Mouse (Mus musculus) retina, postnatal 7 days (tissue): ENCODE measurements around the gene Gfod2.

Source experiments
- DNase-seq: peaks from one replicate; pipeline ENCODE4 v3.0.0-alpha.2; 2012; ENCODE audit warnings: low read depth, low spot score

Gfod2 gene

DNA sequence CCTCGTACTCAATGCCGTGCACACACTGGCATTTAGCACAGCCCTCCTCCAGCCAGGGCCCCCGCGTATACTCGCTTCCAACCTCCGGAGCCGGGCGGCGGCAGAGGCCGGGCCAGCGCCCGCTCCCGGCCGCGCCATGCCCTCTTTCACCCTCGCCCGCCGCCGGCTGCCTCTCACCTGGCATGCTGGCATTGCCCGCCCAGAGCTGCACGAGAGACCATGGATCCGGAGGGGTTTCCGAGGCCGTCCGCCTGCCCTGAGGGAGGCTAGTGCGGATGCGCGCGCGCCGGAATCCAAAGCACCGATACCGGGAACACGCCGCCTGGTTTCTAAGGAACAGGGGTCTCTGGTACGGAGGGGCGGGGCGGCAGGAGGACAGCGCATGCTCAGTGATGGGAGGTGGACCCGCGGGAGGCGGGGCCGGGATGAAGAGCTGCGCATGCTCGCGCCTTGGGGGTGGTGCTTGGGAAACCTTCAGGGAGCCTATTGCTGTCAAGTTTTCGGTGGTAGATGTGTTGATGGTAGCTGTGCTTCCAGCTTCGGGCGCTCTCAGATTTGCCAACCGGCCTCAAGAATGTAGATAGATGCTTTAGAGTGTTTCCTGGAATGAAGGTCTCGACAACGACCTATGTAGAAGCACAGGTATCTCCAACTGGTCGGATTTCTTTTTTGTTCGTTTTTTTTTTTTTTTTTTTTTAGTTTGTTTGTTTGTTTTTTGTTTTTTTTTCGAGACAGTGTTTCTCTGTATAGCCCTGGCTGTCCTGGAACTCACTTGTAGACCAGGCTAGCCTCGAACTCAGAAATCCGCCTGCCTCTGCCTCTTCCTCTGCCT lies at the start of gene Gfod2:
Gene Gfod2 (minus strand): TSS at position 388 of the 832 bp plus-strand sequence.
- peak; percentile 92 for DNase-seq

DNA sequence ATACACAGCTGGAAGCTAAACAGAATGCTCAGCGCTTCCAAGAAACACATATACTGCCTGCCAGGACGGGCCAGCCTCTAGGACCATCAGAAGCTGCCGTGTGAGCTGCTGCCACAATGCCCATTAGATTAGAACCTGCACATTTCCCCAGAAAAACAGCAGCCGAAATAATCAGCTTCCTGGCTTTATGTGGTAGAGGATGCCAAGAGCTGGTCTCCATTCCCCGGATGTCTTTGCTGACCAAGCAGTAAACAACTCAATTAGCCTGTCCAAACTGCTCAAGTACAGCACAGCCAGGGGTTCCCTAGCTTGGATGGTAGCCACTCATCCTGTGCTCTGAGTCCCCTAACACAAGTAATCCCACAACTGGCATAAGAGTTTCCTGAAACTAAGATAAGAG lies 49.3 kb upstream of the Gfod2 start:
- no peak for DNase-seq

DNA sequence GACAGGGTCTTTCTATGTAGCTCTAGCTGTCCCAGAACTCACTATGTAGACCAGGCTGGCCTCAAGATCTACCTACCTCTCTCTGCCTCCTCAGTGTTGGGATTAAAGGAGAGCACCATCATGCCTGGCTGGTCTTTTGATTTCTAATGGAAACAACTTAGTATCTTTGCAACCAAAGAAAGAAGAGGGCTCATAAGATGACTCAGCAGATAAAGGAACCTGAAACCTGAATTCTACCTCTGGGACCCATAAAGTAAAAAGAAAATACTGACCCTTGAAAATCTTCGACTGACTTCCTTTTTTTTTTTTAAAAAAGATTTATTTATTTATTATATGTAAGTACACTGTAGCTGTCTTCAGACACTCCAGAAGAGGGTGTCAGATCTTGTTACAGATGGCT lies 47.5 kb upstream of the Gfod2 start:
- no peak for DNase-seq

DNA sequence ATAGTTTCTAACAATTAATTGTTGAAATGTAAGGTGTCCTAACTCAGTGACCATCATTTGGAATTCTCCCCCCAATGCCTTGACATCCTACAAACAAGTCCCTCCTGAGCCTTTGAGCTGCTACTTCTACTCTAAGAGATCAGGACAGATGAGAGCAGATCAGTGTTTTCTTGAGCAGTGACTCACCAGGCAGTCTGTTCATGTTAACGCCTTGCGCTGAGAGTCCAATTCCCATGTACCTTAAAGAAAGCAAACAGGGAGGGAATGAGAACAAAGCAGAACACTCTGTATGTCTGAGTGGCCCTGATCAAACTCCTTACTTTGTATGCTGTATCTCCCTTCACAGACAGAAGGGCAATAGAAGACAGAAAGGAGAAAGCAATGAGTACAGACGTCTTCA lies 46.9 kb upstream of the Gfod2 start:
- no peak for DNase-seq

DNA sequence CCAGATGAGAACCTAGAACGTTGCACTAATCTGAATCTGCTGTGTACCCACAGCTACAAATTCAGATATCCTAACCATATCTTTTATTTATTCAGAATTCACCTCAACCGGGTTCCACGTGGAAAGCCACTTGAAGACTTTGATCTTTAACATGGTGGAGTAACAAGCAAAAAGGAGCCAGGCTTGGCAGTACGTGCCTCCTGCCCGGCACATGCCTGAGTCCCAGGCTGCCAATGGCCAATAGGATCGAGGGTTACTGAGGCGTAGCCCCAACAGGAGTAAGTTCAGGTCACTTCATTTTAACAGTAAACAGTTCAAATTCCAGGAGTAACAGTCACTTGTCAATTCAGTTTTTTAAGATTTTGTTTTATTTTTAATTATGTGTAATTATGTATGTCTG lies 46.3 kb upstream of the Gfod2 start:
- DNase-seq = no peak

DNA sequence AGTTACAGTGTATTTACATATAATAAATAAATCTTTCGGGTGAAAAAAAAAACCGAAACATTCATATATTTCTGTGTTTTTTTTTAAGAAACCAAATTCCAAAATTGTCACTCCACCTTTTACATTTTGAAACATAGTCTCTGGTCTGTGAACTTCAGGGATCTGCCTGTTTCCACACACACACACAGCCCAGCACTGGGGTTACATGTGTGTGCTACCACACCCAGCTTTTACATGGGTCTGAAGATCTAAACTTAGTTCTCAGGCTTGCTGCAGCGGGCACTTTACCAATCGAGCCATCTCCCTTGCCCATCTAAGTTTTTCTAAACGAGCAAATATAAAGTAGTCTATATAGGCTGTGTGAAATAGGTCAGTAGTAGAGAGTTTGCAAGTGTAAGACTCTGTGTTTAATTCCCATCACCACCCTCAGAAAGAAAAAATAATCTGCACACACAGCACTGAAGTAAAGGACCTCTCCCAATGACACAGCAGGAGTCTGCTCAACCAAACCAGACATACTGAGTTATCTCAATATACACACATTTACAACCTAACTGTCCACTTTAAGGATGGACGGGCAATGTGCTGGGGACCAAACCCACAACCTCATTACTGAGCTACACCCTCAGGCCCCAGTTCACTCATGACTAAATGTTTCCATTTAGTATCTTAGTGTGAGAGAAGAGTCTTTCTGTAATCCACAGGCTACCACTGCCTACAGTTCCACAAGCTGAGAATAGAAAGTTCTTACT lies 42.9 kb upstream of the Gfod2 start:
- DNase-seq = no peak

DNA sequence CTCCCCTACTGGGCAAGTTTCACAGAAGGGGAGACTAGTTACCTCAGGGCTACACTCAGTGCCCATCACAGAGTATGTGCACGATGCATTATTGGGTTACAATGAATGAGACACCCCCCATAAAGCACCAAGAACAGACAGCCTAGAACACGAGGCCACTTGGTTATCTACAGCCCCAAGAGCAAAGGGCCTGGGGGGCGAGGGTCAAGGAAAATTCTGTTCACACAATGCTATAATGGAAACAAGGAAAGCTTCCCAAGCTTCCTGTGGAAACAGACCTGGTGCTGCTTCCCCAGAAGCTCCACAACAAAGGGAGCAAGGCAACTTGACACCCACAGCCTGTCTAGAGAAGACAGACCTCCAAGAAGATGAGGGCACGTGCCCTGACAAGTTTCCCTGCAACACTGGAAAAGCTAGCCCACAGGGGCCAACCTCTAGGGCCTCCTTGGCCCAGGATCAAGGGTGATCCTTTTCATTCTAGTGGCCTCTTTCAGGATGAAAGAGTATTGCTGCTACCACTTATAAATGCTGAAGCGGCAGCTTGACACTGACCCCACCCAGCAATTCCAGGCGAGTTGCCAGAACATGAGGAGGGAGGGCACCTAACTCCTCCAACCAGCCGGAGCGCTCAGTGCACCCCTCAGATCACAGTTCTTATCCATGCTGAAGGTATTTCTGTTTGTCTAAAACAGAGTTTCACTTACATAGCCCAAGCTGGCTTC lies 40.8 kb upstream of the Gfod2 start:
- DNase-seq = peak; percentile 23

DNA sequence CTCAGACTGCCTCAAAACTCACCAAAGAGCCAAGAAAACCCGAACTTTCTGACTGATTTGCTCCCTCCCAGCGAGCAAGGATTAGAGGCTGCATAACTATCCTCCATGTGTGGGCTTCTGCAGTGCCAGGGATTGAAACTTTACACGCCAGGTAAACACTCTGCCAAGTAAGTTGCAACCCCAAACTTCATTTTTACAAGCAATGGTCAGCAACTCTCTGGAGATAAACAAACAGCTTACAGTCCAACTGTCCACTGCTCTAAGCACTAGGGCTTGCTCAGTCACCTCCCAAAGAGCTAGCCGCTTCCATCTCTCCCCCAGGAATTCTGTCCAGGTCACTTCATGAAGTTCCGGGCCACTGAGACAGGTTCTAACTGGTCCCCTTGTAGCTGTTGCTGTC lies 39.9 kb upstream of the Gfod2 start:
- DNase-seq = no peak

DNA sequence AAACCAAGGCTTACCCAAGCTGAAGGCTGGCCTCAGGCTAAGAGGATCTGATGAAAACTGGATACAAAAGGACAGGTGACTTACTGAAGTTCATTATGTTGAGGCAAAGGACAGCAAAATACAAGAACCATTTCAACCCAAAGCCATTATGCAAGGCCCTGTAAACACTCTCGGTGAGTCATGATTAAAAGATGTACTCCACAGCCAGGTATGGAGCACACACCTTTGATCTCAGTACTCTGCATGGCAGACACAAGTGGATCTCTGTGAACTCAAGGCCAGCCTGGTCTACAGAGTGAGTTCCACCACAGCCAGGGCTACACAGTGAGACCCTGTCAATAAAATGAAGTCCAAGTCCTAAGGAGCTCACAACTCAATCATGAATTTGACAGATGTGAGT lies 37.3 kb upstream of the Gfod2 start:
- DNase-seq = no peak

DNA sequence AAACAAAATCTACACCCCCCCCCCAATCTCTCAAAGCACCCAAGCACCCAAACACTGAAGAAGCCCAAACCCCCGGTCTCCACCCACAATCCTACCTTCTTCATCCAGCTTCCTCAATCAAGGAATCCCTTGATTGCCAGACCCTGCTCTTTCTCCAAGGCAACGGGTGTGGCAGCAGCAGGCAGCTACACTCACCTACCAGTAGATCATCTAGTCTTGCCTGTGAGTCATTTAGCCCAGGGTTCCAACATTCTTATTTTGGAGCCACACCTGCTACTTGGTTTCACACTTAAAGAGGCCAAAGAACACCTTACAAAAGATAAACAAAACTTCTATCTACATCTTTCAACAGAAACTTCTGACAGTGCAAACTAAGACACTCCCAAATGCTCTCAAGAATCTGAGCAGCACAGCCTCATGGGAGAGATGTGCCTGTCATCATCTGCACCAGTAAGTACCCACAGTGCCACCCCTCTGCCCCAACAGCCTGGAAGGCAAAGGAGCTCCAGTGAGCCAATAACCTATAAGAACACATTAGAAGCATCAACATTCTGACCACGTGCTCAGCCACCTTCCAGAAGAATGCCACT lies 35.6 kb upstream of the Gfod2 start:
- no peak for DNase-seq

DNA sequence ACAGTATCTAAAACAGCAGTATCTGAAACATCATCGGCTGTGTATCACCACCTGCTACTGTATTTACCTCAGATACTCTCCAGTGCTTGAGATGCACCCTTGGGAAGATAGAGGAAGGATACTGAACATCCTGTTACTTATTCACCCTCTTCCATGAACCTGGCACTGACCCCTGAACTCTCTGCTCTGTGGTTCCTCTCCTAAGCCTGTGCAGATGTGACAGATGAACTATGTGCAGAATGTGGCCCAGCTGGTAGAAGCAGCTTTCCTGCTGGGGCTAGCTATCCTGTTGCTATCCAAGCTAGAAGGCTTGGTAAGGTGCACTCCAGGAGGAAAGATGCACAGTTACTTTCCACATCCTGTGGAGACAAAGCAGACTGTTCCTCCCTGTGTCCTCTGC lies 34.9 kb upstream of the Gfod2 start:
- no peak for DNase-seq

DNA sequence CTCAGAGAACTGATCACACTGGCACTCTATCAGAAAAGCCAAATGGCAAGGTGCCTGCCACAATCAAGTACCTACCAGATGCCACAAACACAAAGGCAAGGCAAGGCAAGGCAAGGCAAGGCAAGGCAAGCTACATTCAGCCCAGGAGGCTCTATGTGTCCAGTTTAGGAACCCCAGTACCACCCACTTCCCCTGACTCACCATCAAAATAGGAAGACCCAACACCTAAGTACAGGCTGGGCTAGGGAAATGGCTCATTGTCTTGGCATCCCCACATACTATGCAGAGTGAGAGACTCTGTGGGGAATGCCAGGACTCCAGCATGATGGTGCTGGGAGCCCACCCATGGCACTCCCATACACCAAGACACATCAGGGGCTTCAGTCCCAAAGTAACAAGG lies 31.2 kb upstream of the Gfod2 start:
- DNase-seq = no peak

DNA sequence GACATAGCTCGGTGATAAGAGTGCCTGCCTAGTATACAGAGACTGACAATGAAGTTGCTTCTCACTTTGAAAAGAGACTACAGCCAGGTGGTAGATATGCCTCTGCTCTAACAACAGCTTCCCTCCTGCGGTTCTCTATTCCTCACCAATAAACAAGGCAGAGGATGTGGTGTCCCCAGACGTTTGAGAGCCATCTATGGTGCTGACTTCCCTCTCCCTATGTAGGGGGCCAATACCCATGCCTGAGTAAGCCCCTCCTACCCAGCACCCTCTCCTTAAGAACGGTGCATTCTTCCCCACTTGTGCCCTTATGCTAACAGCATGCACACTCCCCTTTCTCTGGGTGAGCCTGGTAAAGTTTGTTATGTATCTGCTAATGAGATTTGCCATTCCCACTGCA lies 30.5 kb upstream of the Gfod2 start:
- no peak for DNase-seq

DNA sequence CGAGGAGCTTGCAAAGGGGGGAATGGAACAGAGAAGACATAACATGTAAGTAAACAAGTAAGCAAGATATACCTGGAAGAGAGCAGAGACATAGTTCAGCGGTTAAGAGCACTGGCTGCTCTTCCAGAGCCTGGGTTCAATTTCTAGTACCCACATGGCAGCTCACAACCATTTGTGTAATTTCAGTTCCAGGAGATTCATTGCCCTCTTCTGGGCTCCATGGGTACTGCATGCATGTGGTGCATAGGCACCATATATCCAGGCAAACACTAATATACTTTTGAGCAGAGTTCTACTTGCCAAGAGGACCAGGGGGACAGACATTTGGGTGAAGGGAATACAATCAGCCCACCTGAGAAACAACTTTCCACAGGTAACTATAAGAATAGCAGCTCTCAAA lies 29.8 kb upstream of the Gfod2 start:
- peak; percentile 36 for DNase-seq

DNA sequence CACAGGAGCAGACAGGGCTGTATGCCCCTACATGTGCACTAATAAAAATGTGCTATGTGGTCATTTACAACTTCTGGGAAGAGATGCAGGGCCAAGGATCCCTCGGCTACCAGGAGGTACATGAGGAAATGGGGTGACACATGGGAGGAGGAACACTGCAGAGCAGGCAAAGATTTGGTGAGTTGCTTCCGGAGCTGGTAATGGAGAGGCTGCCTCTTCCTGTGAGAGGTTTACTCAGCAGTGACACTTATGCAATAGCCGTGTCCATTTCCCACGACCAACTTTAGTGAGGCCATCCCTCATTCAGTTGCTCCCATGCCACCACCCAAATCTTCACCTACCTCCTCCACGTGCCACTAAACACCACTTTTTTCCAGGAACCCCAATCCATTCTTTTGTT lies 21.8 kb upstream of the Gfod2 start:
- no peak for DNase-seq

DNA sequence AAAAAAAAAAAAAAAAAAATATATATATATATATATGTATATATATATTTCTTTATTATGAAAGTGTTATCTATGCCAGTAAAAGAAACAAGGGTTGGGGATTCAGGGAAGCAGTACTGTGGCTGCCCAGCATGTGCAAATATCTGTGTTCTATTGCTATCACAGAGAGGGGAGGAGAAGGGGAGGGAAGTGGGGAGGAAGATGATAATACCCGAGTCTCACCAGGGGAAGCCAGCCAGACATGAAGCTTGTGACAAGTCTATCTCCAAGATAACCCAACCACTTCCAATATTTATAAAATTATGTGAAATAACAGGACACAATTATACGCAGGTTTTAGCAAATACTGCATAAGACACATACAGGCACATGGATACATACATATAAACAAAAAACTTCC lies 19.4 kb upstream of the Gfod2 start:
- DNase-seq = no peak

DNA sequence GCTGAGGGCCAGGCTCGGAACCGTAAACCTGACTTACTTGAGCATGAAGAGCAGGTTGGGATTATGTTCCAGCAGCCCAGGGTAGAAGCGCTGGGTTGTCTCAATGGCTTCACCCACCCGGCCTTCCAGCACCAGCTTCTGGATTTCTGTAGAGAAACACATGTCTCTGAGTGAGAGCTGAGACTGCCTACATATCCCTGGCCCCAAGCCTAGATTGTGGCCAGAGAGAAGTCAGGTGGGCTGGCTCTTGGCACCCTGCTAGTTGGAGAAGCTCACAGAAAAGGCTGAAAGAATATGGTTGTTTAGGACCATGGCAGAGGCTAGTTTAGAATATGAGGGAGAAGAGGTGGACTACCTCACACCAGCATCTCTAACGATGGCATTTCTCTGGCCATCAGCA lies 16.0 kb upstream of the Gfod2 start:
- no peak for DNase-seq

DNA sequence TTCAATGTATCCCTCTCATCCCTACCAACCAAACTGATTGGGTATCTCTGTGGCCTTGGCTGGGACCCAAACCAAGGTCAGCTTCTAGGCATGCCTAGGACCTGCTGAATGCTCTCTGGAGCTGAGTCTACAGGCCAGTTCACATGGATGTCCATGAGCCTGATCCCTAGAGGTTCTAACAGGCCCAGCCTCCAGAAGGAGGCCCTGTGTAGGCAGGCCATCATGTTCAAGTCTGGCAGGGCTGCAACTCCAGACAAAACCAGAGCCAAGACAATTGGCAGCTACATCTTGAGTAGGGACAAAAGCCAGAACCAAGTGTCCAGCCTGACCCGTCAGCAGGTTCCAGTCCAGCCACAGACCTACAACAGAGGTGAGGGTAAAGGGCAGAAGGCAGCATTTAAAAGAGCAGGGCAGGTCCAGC lies 15.0 kb upstream of the Gfod2 start:
- no peak for DNase-seq

DNA sequence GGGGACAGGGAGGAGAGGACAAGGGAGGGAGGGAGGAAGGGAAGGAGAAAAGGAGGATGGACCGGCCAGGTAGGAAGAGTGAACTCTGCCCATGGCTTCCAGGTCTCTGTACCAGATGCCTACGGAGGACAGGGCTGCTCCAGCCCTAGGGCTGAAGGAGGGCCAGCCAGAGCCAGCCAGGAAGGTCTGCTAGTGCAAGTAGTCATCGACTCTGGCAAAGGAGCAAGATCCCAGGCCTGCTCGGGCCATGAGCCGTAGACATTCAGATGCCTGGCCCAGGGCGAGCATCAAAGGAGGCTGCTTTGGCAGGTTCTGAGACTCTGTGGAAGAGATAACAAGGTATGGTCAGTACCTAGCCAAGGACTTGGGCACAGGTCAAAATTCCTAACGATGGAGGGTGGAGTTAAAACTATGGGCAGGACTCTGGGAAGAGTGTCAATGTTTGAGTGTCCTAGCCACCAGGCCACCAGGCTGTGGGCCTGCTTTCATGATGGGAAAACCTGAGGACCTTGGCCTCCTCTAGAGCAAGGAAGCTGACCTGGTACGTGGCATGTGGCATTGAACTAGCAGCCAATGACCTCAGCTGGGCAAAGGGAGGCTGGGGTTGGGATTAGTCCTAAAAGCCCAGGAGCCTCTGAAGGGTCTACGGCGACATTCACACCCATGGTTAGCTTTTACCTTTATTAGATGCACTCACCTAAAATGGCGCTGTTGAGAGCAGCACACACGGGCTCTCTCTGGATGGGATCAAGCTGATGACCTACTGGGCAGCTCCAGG lies 13.1 kb upstream of the Gfod2 start:
- no peak for DNase-seq

DNA sequence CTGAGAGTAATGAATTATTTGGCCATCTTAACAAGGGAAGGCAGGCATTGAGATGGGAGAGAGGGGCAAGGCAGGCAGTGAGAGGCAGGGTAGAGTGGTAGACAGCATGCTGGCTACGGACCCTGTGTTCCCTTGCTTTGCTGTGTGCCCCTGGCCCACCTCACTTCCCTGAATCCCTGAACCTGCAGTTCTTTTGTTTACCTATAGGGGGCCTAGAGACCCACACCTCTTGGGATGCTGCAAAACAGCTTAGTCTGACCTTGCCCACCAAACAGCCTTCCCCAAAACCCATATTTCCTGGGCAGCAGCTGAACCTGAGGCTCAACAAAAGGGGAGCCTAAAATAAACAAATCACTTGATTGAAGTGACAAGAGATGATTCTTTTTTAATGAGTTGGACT lies 12.1 kb upstream of the Gfod2 start:
- no peak for DNase-seq

DNA sequence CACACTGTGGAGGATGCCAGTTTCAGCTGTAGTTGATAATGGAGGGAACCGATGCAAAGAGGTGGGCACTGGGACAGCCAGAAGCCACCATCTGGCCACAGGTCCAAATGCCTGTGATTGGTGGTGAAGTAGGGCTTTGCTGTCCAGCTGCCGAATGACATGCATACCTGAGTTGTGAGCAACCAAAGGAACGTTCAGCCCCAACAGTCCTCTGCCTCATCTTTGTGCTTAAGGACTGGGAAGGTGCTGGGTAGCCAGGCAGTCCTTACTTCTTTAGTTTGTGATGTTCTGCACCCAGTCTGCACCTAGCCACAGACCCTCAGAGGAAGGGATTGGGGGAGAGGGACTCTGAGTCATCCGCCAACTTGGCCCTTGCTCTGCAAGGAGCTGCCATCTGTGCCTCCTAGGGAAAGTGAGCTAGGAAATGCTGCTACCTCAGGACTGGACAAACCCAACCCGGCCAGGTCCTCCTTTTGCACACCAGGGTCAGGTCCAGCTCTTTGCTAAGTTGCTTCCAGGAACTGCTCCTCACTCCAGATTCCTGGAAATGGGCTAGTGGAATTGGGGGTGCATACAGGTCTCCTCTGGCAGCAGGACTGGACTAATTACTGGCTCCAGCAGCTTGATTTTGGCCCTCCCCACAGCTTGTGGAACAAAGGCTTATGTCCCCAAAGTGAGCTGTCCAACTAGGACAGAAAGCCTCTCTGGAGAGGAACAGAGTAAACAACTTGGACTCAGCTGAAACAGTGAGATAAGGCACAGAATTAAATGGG lies 10.2 kb upstream of the Gfod2 start:
- DNase-seq = no peak
